Mouse (Mus musculus) erythroid progenitor cell, adult 5-6 weeks (primary cell): ENCODE data around the gene Gm49391. TPM values are rescaled to one million over a fixed set of nuclear protein-coding genes. Genes with fewer than 3 reads are reported as not detected.
"Not testable (repeated sequence)": the region's sequence is repeated elsewhere in the genome, so short reads cannot be mapped to it uniquely, and the experiment has no call there.

ENCODE experiments used
- ATAC-seq: replicated peaks from 2 replicates; pipeline ENCODE4 v1.8.0; 2016; ENCODE audit warnings: moderate number of reproducible peaks, mild to moderate bottlenecking, moderate TSS enrichment, inconsistent platforms; ENCODE audit not compliant: poor library complexity, low FRiP score, severe bottlenecking
- total RNA-seq, 2 experiments: library from RNA; stranded (forward) in 1 of 2; stranded (reverse) in 1 of 2; fragments of 150-400 nt in 1 of 2; fragments of 186-747, 209-891 nt in 1 of 2; gene quantifications; 2 replicates each; pipeline versions ENCODE4 v1.2.3 to v1.2.4; 2015 to 2017; ENCODE audit warnings: low replicate concordance in 2 of 2

The Gm49391 gene
- total RNA-seq (2015; ENCODE audit: low replicate concordance) (3.2 TPM in 1 of 2 replicates, not detected in the other), total RNA-seq (2017; ENCODE audit: low replicate concordance) (3.0 TPM in 1 of 2 replicates, not detected in the other)

DNA sequence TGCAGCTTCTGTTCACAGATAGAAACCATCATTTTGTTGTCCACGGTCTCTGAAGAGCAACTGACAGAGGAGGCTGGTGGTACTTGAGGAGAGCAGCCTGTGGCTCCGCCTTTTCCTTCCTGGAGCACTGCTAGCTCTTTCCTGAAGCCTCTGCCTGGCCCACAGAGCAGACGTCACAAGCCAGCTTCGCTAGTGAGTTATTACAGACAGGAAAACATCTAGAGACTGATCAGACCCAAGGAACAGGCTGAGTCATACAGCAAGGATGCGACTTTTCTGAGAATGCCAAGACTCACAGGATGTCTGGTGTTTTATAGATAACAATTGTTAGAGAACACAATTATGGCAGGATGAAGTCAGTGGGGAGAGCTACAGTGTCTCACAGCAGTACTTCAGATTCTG lies at the start of gene Gm49391, which contains the start of gene Ctla2a:
Gene Gm49391 (minus strand): TSS at position 72 of the 402 bp plus-strand sequence.
Gene Ctla2a (minus strand): TSS at position 126 of the 402 bp plus-strand sequence.
- no peak for ATAC-seq

DNA sequence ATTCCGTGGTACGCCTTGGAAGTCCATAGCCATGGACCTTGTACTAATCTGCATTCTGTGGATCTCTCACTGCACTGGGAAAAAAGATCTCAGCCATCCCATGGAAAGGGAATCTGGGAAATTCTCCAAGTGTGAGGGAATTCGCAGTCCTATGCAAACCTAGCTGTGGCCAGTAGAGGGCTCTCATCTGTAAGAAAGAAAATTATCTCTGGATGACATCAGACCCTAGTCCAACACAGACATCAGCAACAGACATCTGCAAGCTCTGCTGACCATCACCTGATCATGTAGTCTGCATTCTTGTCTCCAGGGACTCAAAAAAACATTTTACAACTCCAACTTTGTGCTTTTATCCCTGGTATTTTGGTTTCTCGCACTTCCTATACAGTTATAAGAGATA lies 35.9 kb upstream of the Gm49391 start:
- ATAC-seq = not testable (repeated sequence)

DNA sequence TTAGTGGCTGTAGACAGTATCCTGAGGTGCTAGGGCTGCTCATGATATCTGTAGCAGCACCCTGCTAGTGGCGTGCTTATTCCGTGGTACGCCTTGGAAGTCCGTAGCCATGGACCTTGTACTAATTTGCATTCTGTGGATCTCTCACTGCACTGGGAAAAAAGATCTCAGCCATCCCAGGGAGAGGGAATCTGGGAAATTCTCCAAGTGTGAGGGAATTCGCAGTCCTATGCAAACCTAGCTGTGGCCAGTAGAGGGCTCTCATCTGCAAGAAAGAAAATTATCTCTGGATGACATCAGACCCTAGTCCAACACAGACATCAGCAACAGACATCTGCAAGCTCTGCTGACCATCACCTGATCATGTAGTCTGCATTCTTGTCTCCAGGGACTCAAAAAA lies 27.6 kb upstream of the Gm49391 start:
- not testable (repeated sequence) for ATAC-seq

DNA sequence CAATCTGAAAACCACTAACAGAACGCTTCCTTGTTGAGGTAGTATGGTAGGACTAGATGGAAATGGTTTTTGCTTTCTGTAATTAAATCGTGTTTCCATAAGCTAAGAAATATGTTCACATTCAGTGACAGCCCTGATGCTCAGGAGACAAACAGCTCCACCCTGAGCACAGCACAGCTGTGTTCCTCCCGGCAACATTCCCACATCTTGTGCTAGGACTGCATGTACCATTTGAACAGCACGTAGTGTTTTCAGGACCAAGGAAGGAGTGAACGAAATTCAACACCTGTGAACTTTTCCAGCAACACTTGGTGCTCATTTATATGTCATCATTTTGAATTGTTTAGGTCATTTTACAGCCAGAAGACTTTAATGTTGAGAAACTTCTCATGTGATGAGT lies 25.3 kb upstream of the Gm49391 start:
- ATAC-seq = no peak

DNA sequence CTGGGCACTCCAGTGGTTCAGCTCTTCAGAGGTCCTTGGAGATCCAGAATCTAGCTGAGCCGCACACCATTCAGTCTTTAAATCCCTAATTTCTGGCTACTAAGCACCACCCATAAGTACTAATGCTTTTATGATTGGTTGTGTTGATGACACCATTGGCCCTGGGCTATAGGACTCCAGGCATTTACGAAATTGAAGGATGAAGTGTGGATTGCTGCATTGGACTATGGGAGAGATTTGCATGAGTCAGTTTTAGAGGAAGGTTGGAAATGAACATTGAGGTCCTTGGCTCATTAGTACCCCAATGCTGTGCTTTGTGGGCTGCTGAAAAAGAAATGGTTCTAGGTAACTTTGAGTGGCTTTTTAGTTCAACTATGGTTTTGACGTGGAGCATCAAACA lies 5.5 kb upstream of the Gm49391 start, which contains the start of gene Tpbpa:
Gene Tpbpa (minus strand): TSS at position 101 of the 400 bp plus-strand sequence.
- not testable (repeated sequence) for ATAC-seq

DNA sequence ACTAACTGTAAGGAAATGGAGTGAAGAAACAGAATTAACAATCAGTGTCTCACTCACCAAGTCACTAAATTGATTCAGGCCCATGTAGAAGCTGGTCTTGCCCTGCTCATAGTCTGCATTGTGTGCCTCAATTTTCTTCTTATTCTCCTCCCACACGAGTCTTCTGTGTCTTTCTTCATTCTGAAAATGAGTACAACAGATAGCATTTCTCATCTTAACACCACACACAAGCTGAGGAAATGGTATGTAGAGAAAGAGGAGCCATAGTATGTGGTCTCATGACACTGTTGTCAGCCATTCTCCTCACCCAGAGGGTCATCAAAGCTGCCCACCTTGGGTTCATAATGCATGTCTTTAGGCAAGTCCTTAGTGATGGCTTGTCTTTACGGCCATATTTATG lies 881 bp downstream of the Gm49391 start, which contains the start of gene Gm49393:
Gene Gm49393 (minus strand): TSS at position 101 of the 400 bp plus-strand sequence.
- ATAC-seq = not testable (repeated sequence)

DNA sequence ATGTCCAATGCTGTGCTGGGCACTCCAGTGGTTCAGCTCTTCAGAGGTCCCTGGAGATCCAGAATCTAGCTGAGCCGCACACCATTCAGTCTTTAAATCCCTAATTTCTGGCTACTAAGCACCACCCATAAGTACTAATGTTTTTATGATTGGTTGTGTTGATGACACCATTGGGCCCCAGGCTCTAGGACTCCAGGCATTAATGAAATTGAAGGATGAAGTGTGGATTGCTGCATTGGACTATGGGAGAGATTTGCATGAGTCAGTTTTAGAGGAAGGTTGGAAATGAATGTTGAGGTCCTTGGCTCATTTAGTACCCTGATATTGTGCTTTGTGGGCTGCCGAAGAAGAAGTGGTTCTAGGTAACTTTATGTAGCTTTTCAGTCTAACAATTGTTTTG lies 31.6 kb downstream of the Gm49391 start, which contains the start of gene Tpbpb:
Gene Tpbpb (minus strand): TSS at position 101 of the 400 bp plus-strand sequence.
- not testable (repeated sequence) for ATAC-seq

DNA sequence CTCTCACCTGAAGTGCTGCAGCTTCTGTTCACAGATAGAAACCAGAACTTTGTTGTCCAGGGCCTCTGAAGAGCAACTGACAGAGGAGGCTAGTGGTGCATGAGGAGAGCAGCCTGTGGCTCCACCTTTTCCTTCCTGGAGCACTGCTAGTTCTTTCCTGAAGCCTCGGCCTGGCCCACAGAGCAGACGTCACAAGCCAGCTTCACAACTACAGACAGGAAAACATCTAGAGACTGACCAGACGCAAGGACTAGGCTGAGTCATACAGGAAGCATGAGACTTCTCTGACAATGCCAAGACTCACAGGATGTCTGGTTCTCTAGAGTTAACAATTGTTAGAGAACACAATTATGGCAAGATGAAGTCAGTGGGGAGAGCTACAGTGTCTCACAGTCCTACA lies 39.0 kb downstream of the Gm49391 start, which contains the start of gene Ctla2b:
Gene Ctla2b (minus strand): TSS at position 120 of the 400 bp plus-strand sequence.
- ATAC-seq = no peak

DNA sequence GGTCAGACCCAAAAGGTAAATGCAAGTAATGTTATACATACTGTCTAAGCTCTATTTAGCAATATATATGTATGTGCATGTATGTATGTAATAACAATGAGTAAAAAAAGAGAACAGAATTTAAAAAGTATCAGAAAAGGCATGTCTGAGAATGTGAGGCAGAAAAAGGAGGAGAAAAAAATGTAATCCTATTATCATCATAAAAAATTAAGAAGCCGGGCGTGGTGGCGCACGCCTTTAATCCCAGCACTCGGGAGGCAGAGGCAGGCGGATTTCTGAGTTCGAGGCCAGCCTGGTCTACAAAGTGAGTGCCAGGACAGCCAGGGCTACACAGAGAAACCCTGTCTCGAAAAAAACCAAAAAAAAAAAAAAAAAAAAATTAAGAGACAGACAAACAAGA lies 39.6 kb downstream of the Gm49391 start, which contains the start of gene Gm49392:
Gene Gm49392 (minus strand): TSS at position 101 of the 400 bp plus-strand sequence.
- not testable (repeated sequence) for ATAC-seq

DNA sequence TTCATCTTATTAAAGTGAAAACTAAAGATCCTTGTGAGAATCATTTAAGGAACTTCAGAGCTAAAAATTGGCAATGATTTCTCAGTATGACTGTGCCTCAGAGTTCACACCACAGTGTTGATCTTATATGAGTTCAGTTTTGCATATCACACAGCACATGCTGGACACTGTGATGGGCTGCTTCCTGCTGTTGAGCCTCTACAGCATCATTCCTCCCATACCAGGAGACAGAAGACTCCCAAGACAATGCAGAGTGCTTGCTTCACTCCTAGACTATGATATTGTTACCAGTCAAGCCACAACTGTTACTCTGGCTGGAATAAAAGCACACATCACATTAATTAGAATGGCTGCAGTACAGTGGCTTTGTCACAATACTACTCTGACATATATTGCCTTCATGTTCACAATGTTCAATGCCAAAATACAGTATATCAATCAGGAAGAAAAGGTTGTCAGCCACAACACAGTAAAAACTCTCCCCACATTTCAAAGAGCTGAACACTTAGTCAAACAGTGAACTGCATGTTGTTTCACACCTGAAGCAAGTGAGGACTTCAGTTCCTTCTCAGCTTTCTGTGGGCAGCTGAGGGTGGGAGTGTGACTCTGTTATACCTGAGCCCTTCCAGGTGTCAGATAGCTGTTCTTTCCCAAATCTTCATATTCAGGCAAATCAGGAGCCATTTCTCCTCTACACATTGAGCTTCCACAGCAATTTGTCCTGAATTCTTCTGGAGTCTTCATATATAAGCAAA lies 40.8 kb downstream of the Gm49391 start:
- ATAC-seq = no peak

DNA sequence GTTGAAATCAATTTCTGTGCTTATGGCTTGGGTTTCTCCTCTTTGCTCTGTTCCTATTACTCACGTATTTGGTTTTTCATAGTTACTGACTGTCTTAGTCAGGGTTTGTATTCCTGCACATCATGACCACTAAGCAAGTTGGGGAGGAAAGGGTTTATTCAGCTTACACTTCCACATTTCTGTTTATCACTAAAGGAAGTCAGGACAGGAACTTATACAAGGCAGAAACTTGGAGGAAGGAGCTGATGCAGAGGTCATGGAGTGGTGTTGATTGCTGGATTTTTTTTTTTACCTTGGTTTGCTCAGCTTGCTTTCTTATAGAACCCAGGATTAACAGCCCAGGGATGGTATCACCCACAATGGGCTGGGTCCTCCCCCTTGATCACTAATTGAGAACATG lies 44.1 kb downstream of the Gm49391 start:
- no peak for ATAC-seq

DNA sequence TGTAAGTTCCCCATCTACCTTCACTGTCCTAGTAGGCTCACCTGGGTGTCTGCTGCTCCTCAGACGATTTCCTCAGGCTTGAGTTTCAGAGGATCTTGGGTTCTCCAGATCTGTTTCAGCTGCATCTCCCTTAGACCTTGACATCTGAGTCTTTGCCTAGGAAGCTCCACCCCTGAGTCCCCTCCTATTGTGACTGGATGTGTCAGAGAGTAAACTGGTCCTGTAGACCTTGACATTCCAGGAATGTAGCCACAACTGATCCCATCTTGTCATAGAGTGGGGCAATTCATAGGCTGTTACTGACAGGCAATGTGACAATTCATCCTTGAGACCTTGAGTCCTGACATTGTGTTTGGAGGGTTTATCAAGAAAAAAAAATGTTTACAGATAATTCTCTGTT lies 72.1 kb downstream of the Gm49391 start, which contains the start of gene 4930486L24Rik:
Gene 4930486L24Rik (minus strand): TSS at position 195 of the 400 bp plus-strand sequence.
- ATAC-seq = no peak

DNA sequence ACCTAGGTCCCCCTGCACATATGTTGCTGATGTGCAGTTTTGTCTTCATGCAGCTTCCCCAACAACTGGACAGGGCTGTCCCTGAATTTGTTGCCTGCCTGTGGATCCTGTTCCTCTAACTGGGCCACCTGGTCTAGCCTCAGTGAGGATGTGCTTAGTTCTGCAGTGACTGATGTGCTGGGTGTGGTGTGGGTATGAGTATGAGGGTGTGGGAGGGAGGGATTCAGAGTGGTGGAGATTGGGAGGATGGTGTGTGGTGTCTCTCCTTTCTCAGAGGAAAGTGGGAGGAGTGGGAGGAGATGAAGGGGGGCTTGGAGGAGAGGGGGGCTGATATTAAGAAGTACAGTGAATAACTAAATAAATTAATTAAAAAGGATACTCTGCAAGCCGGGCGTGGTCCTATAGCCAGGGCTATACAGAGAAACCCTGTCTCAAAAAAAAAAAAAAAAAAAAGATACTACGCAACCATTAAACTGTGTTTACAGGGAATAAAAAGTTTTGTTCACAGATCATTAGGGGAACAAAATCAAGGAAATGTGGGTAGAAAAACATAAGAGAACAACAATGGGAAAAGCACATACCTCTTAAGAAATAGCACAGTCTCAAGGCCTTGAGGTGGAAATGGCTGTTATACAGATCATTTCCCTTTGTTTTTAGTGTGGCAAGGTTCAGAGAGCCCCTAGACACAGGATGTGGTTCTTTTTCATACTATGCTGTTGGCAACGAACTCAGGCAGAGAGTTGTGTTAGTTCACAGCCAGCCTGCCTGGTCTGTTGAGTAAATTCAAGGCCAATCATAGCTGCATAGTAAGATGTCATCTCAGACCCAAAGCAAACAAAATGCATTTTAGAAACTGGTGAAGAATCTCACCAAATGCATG lies 87.9 kb downstream of the Gm49391 start:
- no peak for ATAC-seq

Other genes with a start within 250 kb of the Gm49391 start
- gene BC051665, start 150.2 kb downstream of the Gm49391 start, total RNA-seq (2015; ENCODE audit: low replicate concordance) = not detected in 2 replicates
- gene BC051665, start 150.2 kb downstream of the Gm49391 start, total RNA-seq (2017; ENCODE audit: low replicate concordance) = not detected in 2 replicates
- not detected in 2 replicates for gene Ctsll3, start 133.7 kb downstream of the Gm49391 start, total RNA-seq (2015; ENCODE audit: low replicate concordance)
- not detected in 2 replicates for gene Ctsll3, start 133.7 kb downstream of the Gm49391 start, total RNA-seq (2017; ENCODE audit: low replicate concordance)
- not detected in 2 replicates for gene 4930486L24Rik, start 72.1 kb downstream of the Gm49391 start, total RNA-seq (2015; ENCODE audit: low replicate concordance)
- gene 4930486L24Rik, start 72.1 kb downstream of the Gm49391 start, total RNA-seq (2017; ENCODE audit: low replicate concordance) = 0.90 TPM in 1 of 2 replicates, not detected in the other
- not detected in 2 replicates for gene Gm49392, start 39.7 kb downstream of the Gm49391 start, total RNA-seq (2015; ENCODE audit: low replicate concordance)
- not detected in 2 replicates for gene Gm49392, start 39.7 kb downstream of the Gm49391 start, total RNA-seq (2017; ENCODE audit: low replicate concordance)
- gene Ctla2b, start 39.1 kb downstream of the Gm49391 start, total RNA-seq (2015; ENCODE audit: low replicate concordance) = 2.5 and 10.1 TPM in 2 replicates
- 0.90 TPM in 1 of 2 replicates, not detected in the other for gene Ctla2b, start 39.1 kb downstream of the Gm49391 start, total RNA-seq (2017; ENCODE audit: low replicate concordance)
- not detected in 2 replicates for gene Tpbpb, start 31.7 kb downstream of the Gm49391 start, total RNA-seq (2015; ENCODE audit: low replicate concordance)
- gene Tpbpb, start 31.7 kb downstream of the Gm49391 start, total RNA-seq (2017; ENCODE audit: low replicate concordance) = not detected in 2 replicates
- gene Gm49393, start 981 bp downstream of the Gm49391 start, total RNA-seq (2015; ENCODE audit: low replicate concordance) = not detected in 2 replicates
- gene Gm49393, start 981 bp downstream of the Gm49391 start, total RNA-seq (2017; ENCODE audit: low replicate concordance) = not detected in 2 replicates
- gene Ctla2a, start 54 bp upstream of the Gm49391 start, total RNA-seq (2015; ENCODE audit: low replicate concordance) = 5.0 TPM in 1 of 2 replicates, not detected in the other
- 0.53 and 10.9 TPM in 2 replicates for gene Ctla2a, start 54 bp upstream of the Gm49391 start, total RNA-seq (2017; ENCODE audit: low replicate concordance)
- not detected in 2 replicates for gene Tpbpa, start 5.4 kb upstream of the Gm49391 start, total RNA-seq (2015; ENCODE audit: low replicate concordance)
- gene Tpbpa, start 5.4 kb upstream of the Gm49391 start, total RNA-seq (2017; ENCODE audit: low replicate concordance) = not detected in 2 replicates
- gene Ctsj, start 69.4 kb upstream of the Gm49391 start, total RNA-seq (2015; ENCODE audit: low replicate concordance) = not detected in 2 replicates
- not detected in 2 replicates for gene Ctsj, start 69.4 kb upstream of the Gm49391 start, total RNA-seq (2017; ENCODE audit: low replicate concordance)
- gene Ctsq, start 104.1 kb upstream of the Gm49391 start, total RNA-seq (2015; ENCODE audit: low replicate concordance) = not detected in 2 replicates
- gene Ctsq, start 104.1 kb upstream of the Gm49391 start, total RNA-seq (2017; ENCODE audit: low replicate concordance) = not detected in 2 replicates
- gene Ctsr, start 227.7 kb upstream of the Gm49391 start, total RNA-seq (2015; ENCODE audit: low replicate concordance) = not detected in 2 replicates
- not detected in 2 replicates for gene Ctsr, start 227.7 kb upstream of the Gm49391 start, total RNA-seq (2017; ENCODE audit: low replicate concordance)